Mouse (Mus musculus) adrenal gland, adult 2 months (tissue): Measurements from ENCODE around the gene Rapgef1. TPM values are rescaled to one million over a fixed set of nuclear protein-coding genes. Genes with fewer than 3 reads are reported as not detected.

ENCODE experiments used
- DNase-seq: peaks from one replicate; pipeline ENCODE4 v3.0.0; 2021
- polyA plus RNA-seq: library from polyadenylated mRNA; depleted of rRNA; stranded (reverse); fragments of >200 nt; gene quantifications from 2 replicates; pipeline ENCODE4 v1.2.3, GENCODE M21; 2012
- total RNA-seq, 2 experiments: library from RNA; stranded (reverse); gene quantifications; 2 replicates each; pipeline ENCODE4 v1.2.3; 2021

Gene Rapgef1
- total and polyA plus RNA-seq, 3 experiments = 46.2 to 50.9 (median 48.2) TPM

GRCm38 (mm10) chr2:29645071-29645628 is 25.6 kb downstream of the Rapgef1 start:
- DNase-seq = no peak

GRCm38 (mm10) chr2:29646613-29647012 is 27.1 kb downstream of the Rapgef1 start:
- no peak for DNase-seq

- no peak for DNase-seq
Measured at GRCm38 (mm10) chr2:29647162-29647561, 27.6 kb downstream of the Rapgef1 start.

- no peak for DNase-seq
Measured at GRCm38 (mm10) chr2:29647808-29648207, 28.3 kb downstream of the Rapgef1 start.

- DNase-seq = no peak
Measured at GRCm38 (mm10) chr2:29648956-29649794, 29.7 kb downstream of the Rapgef1 start.

- DNase-seq = peak; percentile 68
Measured at GRCm38 (mm10) chr2:29649795-29650457, 30.4 kb downstream of the Rapgef1 start.

- no peak for DNase-seq
Measured at GRCm38 (mm10) chr2:29651876-29652275, 32.4 kb downstream of the Rapgef1 start.

GRCm38 (mm10) chr2:29655433-29655832 is 35.9 kb downstream of the Rapgef1 start:
- no peak for DNase-seq

GRCm38 (mm10) chr2:29656095-29656494 is 36.6 kb downstream of the Rapgef1 start:
- DNase-seq = no peak

GRCm38 (mm10) chr2:29657089-29657488 is 37.6 kb downstream of the Rapgef1 start:
- DNase-seq = no peak

- peak; percentile 63 for DNase-seq
Measured at GRCm38 (mm10) chr2:29661751-29662191, 42.3 kb downstream of the Rapgef1 start.

- no peak for DNase-seq
Measured at GRCm38 (mm10) chr2:29663260-29663877, 43.8 kb downstream of the Rapgef1 start.

GRCm38 (mm10) chr2:29665421-29665820 is 45.9 kb downstream of the Rapgef1 start:
- DNase-seq = no peak

- peak; percentile 74 for DNase-seq
Measured at GRCm38 (mm10) chr2:29666589-29666988, 47.1 kb downstream of the Rapgef1 start.

GRCm38 (mm10) chr2:29667109-29667508 is 47.6 kb downstream of the Rapgef1 start:
- no peak for DNase-seq

- no peak for DNase-seq
Measured at GRCm38 (mm10) chr2:29668011-29668691, 48.6 kb downstream of the Rapgef1 start.

- DNase-seq = no peak
Measured at GRCm38 (mm10) chr2:29668963-29669362, 49.4 kb downstream of the Rapgef1 start.

GRCm38 (mm10) chr2:29669711-29670110 is 50.2 kb downstream of the Rapgef1 start:
- DNase-seq = no peak

- peak; percentile 59 for DNase-seq
Measured at GRCm38 (mm10) chr2:29670231-29670991, 50.9 kb downstream of the Rapgef1 start.

GRCm38 (mm10) chr2:29671374-29671773 is 51.9 kb downstream of the Rapgef1 start:
- DNase-seq = no peak

GRCm38 (mm10) chr2:29671856-29672255 is 52.3 kb downstream of the Rapgef1 start:
- no peak for DNase-seq
